Mouse (Mus musculus): Measurements from ENCODE around the gene Magt1.

Gene Magt1

GRCm38 (mm10) chrX:106013217-106013616, 1.5 kb upstream of the Magt1 start:
- TF ChIP-seq GATA4 (IDR thresholded peaks at IDR 0.05; ENCODE audit: insufficient replicate concordance, low read length), result no peak

- no peak for TF ChIP-seq GATA4 (IDR thresholded peaks at IDR 0.05; ENCODE audit: insufficient replicate concordance, low read length)
These were observed 853 bp upstream of the Magt1 start for GRCm38 (mm10) chrX:106012559-106012958.

- TF ChIP-seq GATA4 (IDR thresholded peaks at IDR 0.05; ENCODE audit: insufficient replicate concordance, low read length), result no peak
These were observed 944 bp downstream of the Magt1 start for GRCm38 (mm10) chrX:106010762-106011161.

GRCm38 (mm10) chrX:106001605-106002004, 10.1 kb downstream of the Magt1 start:
- TF ChIP-seq GATA4 (IDR thresholded peaks at IDR 0.05; ENCODE audit: insufficient replicate concordance, low read length), result no peak

- no peak for TF ChIP-seq GATA4 (IDR thresholded peaks at IDR 0.05; ENCODE audit: insufficient replicate concordance, low read length)
These were observed 57.7 kb downstream of the Magt1 start for GRCm38 (mm10) chrX:105953999-105954398.

- TF ChIP-seq GATA4 (IDR thresholded peaks at IDR 0.05; ENCODE audit: insufficient replicate concordance, low read length), result no peak
These were observed 65.3 kb downstream of the Magt1 start for GRCm38 (mm10) chrX:105946357-105946756.

- TF ChIP-seq GATA4 (IDR thresholded peaks at IDR 0.05; ENCODE audit: insufficient replicate concordance, low read length), result no peak
These were observed 72.5 kb downstream of the Magt1 start for GRCm38 (mm10) chrX:105939245-105939644.

- no peak for TF ChIP-seq GATA4 (IDR thresholded peaks at IDR 0.05; ENCODE audit: insufficient replicate concordance, low read length)
These were observed 74.0 kb downstream of the Magt1 start for GRCm38 (mm10) chrX:105937736-105938135.

- TF ChIP-seq GATA4 (IDR thresholded peaks at IDR 0.05; ENCODE audit: insufficient replicate concordance, low read length), result no peak
These were observed 77.4 kb downstream of the Magt1 start for GRCm38 (mm10) chrX:105934341-105934740.

- no peak for TF ChIP-seq GATA4 (IDR thresholded peaks at IDR 0.05; ENCODE audit: insufficient replicate concordance, low read length)
These were observed 82.1 kb downstream of the Magt1 start for GRCm38 (mm10) chrX:105929478-105930038.

- TF ChIP-seq GATA4 (IDR thresholded peaks at IDR 0.05; ENCODE audit: insufficient replicate concordance, low read length), result no peak
These were observed 82.7 kb downstream of the Magt1 start, which contains the start of gene Atrx for GRCm38 (mm10) chrX:105928861-105929477. Atrx (minus strand) TSS chrX:105929403.

GRCm38 (mm10) chrX:105927941-105928860, 83.5 kb downstream of the Magt1 start:
- TF ChIP-seq GATA4 (IDR thresholded peaks at IDR 0.05; ENCODE audit: insufficient replicate concordance, low read length), result no peak

- no peak for TF ChIP-seq GATA4 (IDR thresholded peaks at IDR 0.05; ENCODE audit: insufficient replicate concordance, low read length)
These were observed 85.5 kb downstream of the Magt1 start for GRCm38 (mm10) chrX:105926121-105926735.

GRCm38 (mm10) chrX:105924326-105925070, 87.2 kb downstream of the Magt1 start:
- no peak for TF ChIP-seq GATA4 (IDR thresholded peaks at IDR 0.05; ENCODE audit: insufficient replicate concordance, low read length)

- TF ChIP-seq GATA4 (IDR thresholded peaks at IDR 0.05; ENCODE audit: insufficient replicate concordance, low read length), result no peak
These were observed 87.8 kb downstream of the Magt1 start for GRCm38 (mm10) chrX:105923896-105924295.
